Comparison of ENCODE assay signal across 30 mouse cellular contexts in genomic region chr2:168685909-168686308, GRCm38 (mm10).
"Had no signal": no experiment of that assay in that cellular context is flagged by ENCODE, and none has a peak within 500 bp of the region (broad histone marks: within the 10 kb centered on the region; RNA-seq: fewer than 3 reads in every experiment).

No protein-coding gene starts in this region.

- H3K4me1 ChIP-seq: limb, embryonic 15.5 days; liver, embryonic 12.5 days; liver, embryonic 13.5 days; liver, embryonic 15.5 days; lung, embryonic 15.5 days; neural tube, embryonic 12.5 days had no signal

- H3K27me3 ChIP-seq: limb, embryonic 12.5 days; limb, embryonic 13.5 days; limb, embryonic 15.5 days; liver, embryonic 12.5 days; liver, embryonic 13.5 days; liver, embryonic 15.5 days; lung, embryonic 15.5 days; midbrain, embryonic 13.5 days; neural tube, embryonic 12.5 days; neural tube, embryonic 13.5 days had no signal

- H3K27ac ChIP-seq: limb, embryonic 10.5 days; limb, embryonic 12.5 days; limb, embryonic 13.5 days; limb, embryonic 15.5 days; liver, embryonic 12.5 days; liver, embryonic 13.5 days; liver, embryonic 14.5 days; liver, embryonic 15.5 days; lung, embryonic 15.5 days; macrophage; midbrain, embryonic 12.5 days; neural tube, embryonic 12.5 days had no signal

- H3K36me3 ChIP-seq: liver, embryonic 12.5 days; liver, embryonic 13.5 days; liver, embryonic 15.5 days; lung, embryonic 15.5 days had no signal

- H3K4me2 ChIP-seq: limb, embryonic 12.5 days; limb, embryonic 13.5 days; limb, embryonic 15.5 days; liver, embryonic 11.5 days; liver, embryonic 12.5 days; liver, embryonic 13.5 days; liver, embryonic 15.5 days; lung, embryonic 14.5 days; lung, embryonic 15.5 days; midbrain, embryonic 11.5 days; midbrain, embryonic 12.5 days; midbrain, embryonic 13.5 days; neural tube, embryonic 12.5 days; neural tube, embryonic 13.5 days had no signal

- ATAC-seq: liver, embryonic 12.5 days; liver, postnatal 0 days; lung, postnatal 0 days; midbrain, embryonic 13.5 days; midbrain, embryonic 16.5 days had no signal

- H3K4me3 ChIP-seq: limb, embryonic 10.5 days; limb, embryonic 12.5 days; limb, embryonic 13.5 days; limb, embryonic 15.5 days; liver, embryonic 12.5 days; liver, embryonic 13.5 days; liver, embryonic 15.5 days; lung, embryonic 15.5 days; megakaryocyte, embryonic 14.5 days; midbrain, embryonic 12.5 days; midbrain, embryonic 13.5 days; myocyte; neural tube, embryonic 12.5 days; neural tube, embryonic 13.5 days had no signal

- H3K9ac ChIP-seq: limb, embryonic 12.5 days; limb, embryonic 13.5 days; limb, embryonic 15.5 days; liver, embryonic 12.5 days; liver, embryonic 13.5 days; liver, embryonic 14.5 days; liver, embryonic 15.5 days; liver, postnatal 0 days; lung, embryonic 14.5 days; lung, embryonic 15.5 days; midbrain, embryonic 12.5 days; midbrain, embryonic 13.5 days; neural tube, embryonic 12.5 days; neural tube, embryonic 13.5 days had no signal

- DNase-seq: left cerebral cortex, postnatal 4 days; liver; liver, embryonic 13.5 days; liver, postnatal 0 days; lung, adult 18-20 months; lung, adult 2 months; lung, embryonic 14.5 days; lung, postnatal 10 days; lung, postnatal 14 days; lung, postnatal 36 days; midbrain, embryonic 14.5 days had no signal

- H3K9me3 ChIP-seq: limb, embryonic 10.5 days; limb, embryonic 12.5 days; limb, embryonic 15.5 days; liver, embryonic 12.5 days; liver, embryonic 13.5 days; liver, embryonic 15.5 days; lung, embryonic 15.5 days; midbrain, embryonic 12.5 days; midbrain, embryonic 13.5 days; neural tube, embryonic 12.5 days; neural tube, embryonic 13.5 days had no signal
